Mouse (Mus musculus) forebrain, embryonic 14.5 days (tissue): ENCODE data around the gene Dzank1. TPM values are rescaled to one million over a fixed set of nuclear protein-coding genes. Genes with fewer than 3 reads are reported as not detected.
A peak's percentile ranks its signal among the peaks of the same experiment; 100 is the strongest.

Experiments
- ATAC-seq: fragments of 200-750 bp; cut with Nextera tagmentation; 2 replicates; pipeline ENCODE4 v1.8.0; 2017; ENCODE audit warnings: mild to moderate bottlenecking, moderate library complexity
- DNase-seq: peaks from one replicate; pipeline ENCODE4 v3.0.0-alpha.2; 2015; ENCODE audit warnings: low spot score
- H3K27ac ChIP-seq: fragments of 300-500 bp; sonication (generic); 2 replicates; pipeline ENCODE4 v1.5.1; 2014; ENCODE audit warnings: low read depth, mild to moderate bottlenecking, control low read depth, low read length, moderate library complexity
- H3K27me3 ChIP-seq: fragments of 300-500 bp; sonication (generic); replicated peaks from 2 replicates; pipeline ENCODE4 v1.6.1; 2014; ENCODE audit warnings: low read length, control low read depth, mixed read lengths; ENCODE audit not compliant: control insufficient read depth, insufficient read depth
- H3K36me3 ChIP-seq: fragments of 300-500 bp; sonication (generic); 2 replicates; pipeline ENCODE4 v1.6.1; 2014; ENCODE audit warnings: low read length, control low read depth; ENCODE audit not compliant: control insufficient read depth, insufficient read depth
- H3K4me1 ChIP-seq: fragments of 300-500 bp; sonication (generic); 2 replicates; pipeline ENCODE4 v1.6.1; 2014; ENCODE audit warnings: antibody characterized with exemption, low read length, control low read depth; ENCODE audit not compliant: control insufficient read depth, insufficient read depth
- H3K4me2 ChIP-seq: fragments of 300-500 bp; sonication (generic); 2 replicates; pipeline ENCODE4 v1.6.1; 2014; ENCODE audit warnings: mild to moderate bottlenecking, control low read depth, low read length
- H3K4me3 ChIP-seq: fragments of 300-500 bp; sonication (generic); 2 replicates; pipeline ENCODE4 v1.5.1; 2014; ENCODE audit warnings: low read depth, low read length, control low read depth
- H3K9ac ChIP-seq: fragments of 300-500 bp; sonication (generic); 2 replicates; pipeline ENCODE4 v1.6.1; 2014; ENCODE audit warnings: mild to moderate bottlenecking, low read length, control low read depth, moderate library complexity
- H3K9me3 ChIP-seq: fragments of 300-500 bp; sonication (generic); replicated peaks from 2 replicates; pipeline ENCODE4 v1.6.1; 2016; ENCODE audit warnings: low read length, control low read depth, mixed read lengths; ENCODE audit not compliant: control insufficient read depth
- WGBS: fragments of 180-500 bp; shearing (Covaris S2); extraction: QIAGEN DNeasy Blood & Tissue Kit; methylation state at CpG from one replicate; pipeline ENCODE4 v1.1.7; 2014; 5-methylcytosine and 5-hydroxymethylcytosine counted together
- polyA plus RNA-seq: library from polyadenylated mRNA; unstranded; fragments of >200 nt; fragmentation: Nextera tagmentation; extraction: Ambion mirVana; gene quantifications from 2 replicates; pipeline ENCODE4 v1.2.1, GENCODE M21; 2014

Gene Dzank1
- polyA plus RNA-seq, result 4.3 and 5.1 TPM in 2 replicates

DNA sequence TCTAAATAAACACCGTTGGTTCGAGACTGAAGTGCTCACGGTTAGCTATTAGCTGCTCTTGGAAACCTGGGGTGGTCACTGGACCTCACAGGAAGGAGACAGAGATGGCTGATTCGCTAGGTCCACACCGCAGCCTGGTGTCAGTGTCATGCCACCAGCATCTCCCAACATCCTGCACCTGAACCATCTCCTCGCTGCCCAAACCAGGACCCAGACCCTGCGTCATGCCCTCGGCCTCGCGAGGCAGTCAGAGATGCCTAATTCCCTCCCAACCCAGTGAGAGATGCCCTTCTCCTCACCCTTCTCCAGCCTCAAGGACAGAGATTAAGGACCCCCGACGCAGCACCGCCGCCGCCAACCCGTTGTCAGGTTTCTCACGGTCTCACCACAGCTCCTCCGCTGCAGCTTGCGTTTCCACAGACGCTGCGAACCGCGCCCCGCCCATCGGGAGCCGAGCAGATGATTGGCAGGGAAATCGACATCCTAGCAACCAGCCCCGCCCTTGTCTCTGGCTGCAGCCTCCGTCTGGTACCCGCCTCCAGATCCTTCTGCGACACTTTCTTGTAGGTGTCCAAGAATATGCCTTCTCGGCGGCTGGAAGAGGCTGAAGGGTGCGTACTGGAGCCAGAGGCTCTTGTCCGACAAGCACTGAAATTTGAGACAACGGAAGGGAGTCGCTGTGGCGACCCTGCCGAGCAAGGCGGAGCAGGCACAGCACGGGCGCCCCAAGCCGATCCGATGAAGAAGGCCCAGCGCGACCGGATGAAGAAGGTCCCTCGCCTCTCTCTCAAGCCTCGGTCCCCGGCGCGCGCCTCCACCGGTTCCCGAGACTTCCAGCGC, at the start of gene Dzank1, which contains the start of gene Polr3f:
TSS of gene Dzank1 (minus strand) at position 434 of the 840 bp plus-strand sequence.
TSS of gene Polr3f (plus strand) at position 738 of the 840 bp plus-strand sequence.
- H3K4me3 ChIP-seq, result peak within 1 kb of the TSS; percentile 91
- ATAC-seq (peak; percentile 98), DNase-seq (peak; percentile 99)
- peaks cover 12% of the 10 kb centered on the region for H3K36me3 ChIP-seq
- H3K27me3 ChIP-seq, result 0 out of 2 replicates have a peak, but pooled peaks cover 5% of the 10 kb centered on the region
- under 1% methylated on average over 56 of the region's 56 CpGs for WGBS
- no peaks in the 10 kb centered on the region for H3K9me3 ChIP-seq
- H3K4me1 ChIP-seq, result peaks cover 8% of the 10 kb centered on the region; the same call in 1 of the 2 replicates
- H3K27ac ChIP-seq, result peak within 1 kb of the TSS; percentile 97
- H3K9ac ChIP-seq, result peak within 1 kb of the TSS; percentile 90
- H3K4me2 ChIP-seq, result peak within 1 kb of the TSS; percentile 80

DNA sequence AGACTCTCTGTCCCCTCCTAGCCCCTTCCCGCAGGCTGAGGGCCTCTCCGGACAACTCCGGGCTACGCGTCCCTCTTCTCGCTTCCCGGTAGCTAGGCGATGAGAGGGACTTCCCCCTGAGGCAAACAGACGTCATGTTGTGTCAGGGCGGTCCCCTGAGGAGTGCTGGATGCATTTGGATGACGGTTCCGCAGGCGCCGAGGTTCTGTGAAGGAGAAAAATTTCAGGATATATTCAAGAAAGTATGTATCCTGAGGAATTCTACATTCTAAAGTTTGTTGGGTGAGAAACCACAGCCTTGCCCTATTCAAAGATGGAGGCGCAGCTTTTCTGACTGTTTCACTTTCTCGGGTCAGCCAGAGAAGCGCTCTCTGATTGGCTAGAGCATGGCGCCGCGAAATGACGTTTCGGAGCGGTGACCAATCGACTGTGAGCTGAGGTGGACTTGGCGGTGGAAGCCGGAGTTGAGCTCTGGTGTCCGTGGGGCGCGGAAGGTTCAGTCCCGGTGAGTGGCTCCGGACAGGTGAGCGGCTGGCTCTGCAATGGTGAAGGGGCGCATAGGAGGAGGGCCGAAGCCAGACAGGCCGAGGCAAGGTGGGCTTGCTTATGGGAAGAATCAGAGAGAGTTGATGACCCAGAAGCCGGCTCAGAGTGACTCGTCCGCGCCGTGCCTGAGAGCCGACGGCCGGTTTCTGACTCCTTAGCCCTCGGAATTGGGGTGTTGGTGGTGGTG, 28.8 kb upstream of the Dzank1 start, which contains the start of gene Sec23b:
TSS of gene Sec23b (plus strand) at position 410 of the 733 bp plus-strand sequence.
- ATAC-seq, result peak; percentile 99
- DNase-seq, result peak; percentile 98
- Histone ChIP-seq H3K9me3 (no peaks in the 10 kb centered on the region), H3K27me3 (no peaks in the 10 kb centered on the region), H3K4me3 (peak within 1 kb of the TSS; percentile 64), H3K36me3 (peaks cover 5% of the 10 kb centered on the region; the same call in 1 of the 2 replicates), H3K27ac (peak within 1 kb of the TSS; percentile 75), H3K9ac (peak within 1 kb of the TSS; percentile 65), H3K4me1 (peaks cover 4% of the 10 kb centered on the region; the same call in 1 of the 2 replicates), H3K4me2 (peak within 1 kb of the TSS; percentile 64)
- under 1% methylated on average over 44 of the region's 44 CpGs for WGBS

DNA sequence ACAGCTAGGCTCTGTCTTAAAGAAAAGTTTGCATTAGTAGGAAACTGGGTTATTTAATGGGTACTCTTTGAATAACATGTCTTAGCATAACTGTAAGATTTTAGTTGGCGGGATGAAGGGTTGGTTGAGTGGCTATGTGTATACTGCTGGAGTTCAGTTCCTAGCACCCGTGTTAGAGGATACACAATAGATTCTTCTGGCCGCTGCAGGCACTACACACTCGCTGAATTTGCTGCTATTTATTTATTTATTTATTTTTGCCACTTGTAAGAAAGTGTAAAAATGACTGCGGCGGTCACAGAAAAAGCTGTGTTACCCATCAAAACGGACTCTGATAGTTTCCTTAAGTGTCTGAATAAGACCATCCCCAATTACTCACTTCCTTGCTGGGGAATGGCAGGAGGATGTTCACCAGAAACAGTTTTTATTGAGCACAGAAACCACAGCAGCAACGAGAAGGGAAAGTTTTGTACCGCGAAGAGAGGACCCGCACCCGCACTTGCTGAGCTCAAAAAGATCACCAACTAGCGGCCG, 28.1 kb upstream of the Dzank1 start:
- Histone ChIP-seq H3K9me3 (no peaks in the 10 kb centered on the region), H3K4me1 (peaks cover 4% of the 10 kb centered on the region; the same call in 1 of the 2 replicates), H3K4me3 (peak overlapping the region; percentile 64), H3K9ac (peak overlapping the region; percentile 65), H3K36me3 (peaks cover 5% of the 10 kb centered on the region; the same call in 1 of the 2 replicates), H3K27ac (peak overlapping the region; percentile 75), H3K4me2 (peak overlapping the region; percentile 64), H3K27me3 (no peaks in the 10 kb centered on the region)
- DNase-seq (peak; percentile 24), ATAC-seq (peak; percentile 4; the same call in 1 of the 2 replicates)
- 4% methylated on average over 14 of the region's 14 CpGs for WGBS

DNA sequence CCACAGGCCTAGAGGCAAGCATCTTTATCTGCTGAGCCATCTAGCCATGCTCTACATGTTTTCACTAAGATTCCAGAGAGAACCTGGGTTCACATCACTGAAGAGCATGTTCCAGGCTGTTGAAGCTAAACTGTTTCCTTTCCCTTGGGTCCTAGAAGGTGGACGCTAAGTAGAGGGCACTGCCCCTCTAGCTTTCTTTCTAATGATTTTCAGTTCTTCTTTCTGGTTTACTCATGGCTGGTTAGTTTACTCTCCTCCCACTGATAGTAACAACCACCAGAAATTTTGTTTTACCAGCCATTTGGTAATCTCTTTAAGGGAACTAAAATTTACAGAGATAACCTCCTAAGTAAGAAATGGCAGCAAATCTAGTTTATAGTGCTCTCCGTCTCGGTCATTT, 26.7 kb upstream of the Dzank1 start:
- DNase-seq (no peak), ATAC-seq (no peak)
- H3K4me3 ChIP-seq, result no peak overlapping the region
- WGBS, result 92% methylated on average over 3 of the region's 3 CpGs
- H3K9ac ChIP-seq, result no peak overlapping the region
- H3K36me3 ChIP-seq, result no peaks in the 10 kb centered on the region
- H3K27ac ChIP-seq, result no peak overlapping the region
- no peaks in the 10 kb centered on the region for H3K27me3 ChIP-seq
- H3K4me2 ChIP-seq, result no peak overlapping the region
- H3K9me3 ChIP-seq, result no peaks in the 10 kb centered on the region
- H3K4me1 ChIP-seq, result peaks cover 6% of the 10 kb centered on the region; the same call in 1 of the 2 replicates

DNA sequence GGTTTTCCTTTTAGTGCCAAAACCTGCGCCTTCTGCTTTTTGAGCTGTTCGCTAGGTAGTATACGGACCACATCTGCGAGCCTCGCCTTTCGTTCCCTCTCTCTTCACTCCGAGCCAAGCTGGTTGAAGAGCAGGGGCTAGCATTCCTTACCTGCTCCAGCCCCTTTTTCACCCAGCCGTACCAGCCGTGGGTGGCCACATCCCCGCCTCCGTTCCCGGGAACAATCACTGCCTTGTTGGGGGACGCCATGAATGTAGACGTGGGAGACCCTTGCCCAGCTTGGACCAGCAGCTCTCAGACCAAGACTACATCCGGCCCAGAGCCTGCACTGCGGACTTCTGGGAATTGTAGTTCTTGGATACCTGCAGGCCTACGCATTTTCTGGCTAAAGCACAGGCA, 23.3 kb upstream of the Dzank1 start, which contains the start of gene Rbbp9:
TSS of gene Rbbp9 (minus strand) at position 341 of the 400 bp plus-strand sequence.
- Histone ChIP-seq H3K4me1 (peaks cover 2% of the 10 kb centered on the region; the same call in 1 of the 2 replicates), H3K4me2 (peak within 1 kb of the TSS; percentile 61), H3K4me3 (peak within 1 kb of the TSS; percentile 70), H3K9me3 (no peaks in the 10 kb centered on the region), H3K9ac (peak within 1 kb of the TSS; percentile 85), H3K27me3 (no peaks in the 10 kb centered on the region), H3K27ac (peak within 1 kb of the TSS; percentile 72; the same call in 1 of the 2 replicates), H3K36me3 (peaks cover 23% of the 10 kb centered on the region)
- DNase-seq (peak; percentile 92), ATAC-seq (peak; percentile 98)
- WGBS, result under 1% methylated on average over 17 of the region's 17 CpGs

DNA sequence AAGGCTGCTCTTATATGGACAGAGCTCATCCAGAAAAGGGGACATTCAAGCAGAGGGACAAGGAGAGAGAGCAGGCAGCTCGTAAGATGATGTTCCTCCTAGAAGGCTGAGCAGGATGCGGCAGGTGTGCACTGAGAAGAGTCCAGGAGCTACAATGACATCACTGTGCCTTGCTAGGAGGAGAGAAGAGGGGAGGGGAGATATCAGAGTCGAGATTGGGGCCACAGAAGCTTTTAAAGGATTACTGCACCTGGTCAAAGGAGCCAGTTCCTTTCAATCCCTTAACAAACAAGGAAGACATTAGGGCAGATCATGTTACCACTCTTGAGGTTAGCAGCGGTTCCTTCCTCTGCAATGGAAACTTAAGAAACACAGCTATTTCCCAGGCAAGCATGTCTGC, 20.3 kb upstream of the Dzank1 start:
- Histone ChIP-seq H3K27ac (no peak overlapping the region), H3K27me3 (no peaks in the 10 kb centered on the region), H3K4me1 (peaks cover 2% of the 10 kb centered on the region; the same call in 1 of the 2 replicates), H3K4me3 (no peak overlapping the region), H3K9ac (no peak overlapping the region), H3K9me3 (no peaks in the 10 kb centered on the region), H3K4me2 (no peak overlapping the region), H3K36me3 (peaks cover 49% of the 10 kb centered on the region)
- 71% methylated on average over 4 of the region's 4 CpGs for WGBS
- no peak for DNase-seq
- no peak for ATAC-seq

DNA sequence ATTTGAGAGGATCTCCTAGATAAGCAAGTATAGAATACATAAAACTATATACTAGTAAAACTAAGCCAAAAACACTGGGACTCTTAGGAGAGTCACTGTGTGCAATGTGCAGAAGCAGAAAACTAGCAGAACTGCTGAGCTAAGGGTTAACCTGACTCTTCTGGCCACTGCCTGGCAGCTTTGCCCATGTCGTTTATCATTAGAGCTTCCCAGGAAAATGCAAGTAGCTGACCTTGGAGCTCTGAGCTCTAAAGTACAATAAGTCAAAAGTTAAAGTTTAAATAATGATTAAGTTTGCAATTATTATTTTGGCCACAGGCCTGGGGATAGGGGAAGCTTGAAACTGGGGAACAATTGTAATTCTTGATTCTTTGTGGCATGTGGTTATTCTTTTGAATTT, 18.3 kb upstream of the Dzank1 start:
- peaks cover 62% of the 10 kb centered on the region for H3K36me3 ChIP-seq
- no peak overlapping the region for H3K9ac ChIP-seq
- DNase-seq (no peak), ATAC-seq (no peak)
- no peaks in the 10 kb centered on the region for H3K9me3 ChIP-seq
- H3K27ac ChIP-seq, result no peak overlapping the region
- peaks cover 2% of the 10 kb centered on the region; the same call in 1 of the 2 replicates for H3K4me1 ChIP-seq
- no peak overlapping the region for H3K4me2 ChIP-seq
- H3K4me3 ChIP-seq, result no peak overlapping the region
- WGBS, result 63% methylated on average over 1 of the region's 1 CpGs
- no peaks in the 10 kb centered on the region for H3K27me3 ChIP-seq

DNA sequence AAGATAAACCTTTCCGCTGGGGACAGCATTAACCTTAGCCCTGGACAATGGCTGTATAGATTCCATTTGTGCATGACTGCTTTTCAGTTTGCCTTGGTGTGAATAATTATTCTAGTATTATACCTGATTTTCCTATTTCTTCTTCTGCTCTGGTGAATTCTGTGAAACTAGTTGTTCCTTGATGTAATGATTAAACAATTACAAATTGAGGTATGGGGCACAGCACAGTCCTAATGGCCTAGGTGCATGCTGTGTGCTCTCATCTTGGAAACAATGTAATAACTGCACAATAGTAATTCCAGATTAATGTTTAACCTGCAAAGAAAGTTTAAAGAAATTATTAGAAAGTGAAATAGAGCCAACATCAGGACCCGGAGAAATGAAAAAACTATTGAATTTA, 17.8 kb upstream of the Dzank1 start:
- Histone ChIP-seq H3K4me3 (no peak overlapping the region), H3K4me2 (no peak overlapping the region), H3K9me3 (no peaks in the 10 kb centered on the region), H3K36me3 (peaks cover 66% of the 10 kb centered on the region), H3K27me3 (no peaks in the 10 kb centered on the region), H3K9ac (no peak overlapping the region), H3K27ac (no peak overlapping the region), H3K4me1 (peaks cover 2% of the 10 kb centered on the region; the same call in 1 of the 2 replicates)
- ATAC-seq (no peak), DNase-seq (no peak)
- 87% methylated on average over 2 of the region's 2 CpGs for WGBS
